Mouse (Mus musculus) ES-Bruce4 (cell line): ENCODE measurements around the gene Herc3. TPM values are rescaled to one million over a fixed set of nuclear protein-coding genes. Genes with fewer than 3 reads are reported as not detected.

Experiments used
- H3K27ac ChIP-seq: 2 replicates; pipeline ENCODE4 v1.5.1; 2012; ENCODE audit warnings: low read length, inconsistent platforms; ENCODE audit not compliant: insufficient read depth
- H3K27me3 ChIP-seq: 2 replicates; pipeline ENCODE4 v1.6.1; 2012; ENCODE audit warnings: mild to moderate bottlenecking, low read length, inconsistent platforms; ENCODE audit not compliant: control insufficient read depth, poor library complexity, insufficient read depth, severe bottlenecking
- H3K36me3 ChIP-seq: 2 replicates; pipeline ENCODE4 v1.6.1; 2012; ENCODE audit warnings: inconsistent platforms, mild to moderate bottlenecking, low read length, moderate library complexity; ENCODE audit not compliant: control insufficient read depth, poor library complexity, insufficient read depth, severe bottlenecking
- H3K4me1 ChIP-seq: one replicate; pipeline ENCODE4 v1.8.1; 2011; ENCODE audit warnings: low read length; ENCODE audit not compliant: control insufficient read depth, insufficient read depth
- H3K4me3 ChIP-seq: 2 replicates; pipeline ENCODE4 v1.5.1; 2011; ENCODE audit warnings: low read depth, mild to moderate bottlenecking, low read length
- H3K9ac ChIP-seq: 2 replicates; pipeline ENCODE4 v1.6.1; 2012; ENCODE audit warnings: low read depth, mild to moderate bottlenecking, inconsistent platforms; ENCODE audit not compliant: poor library complexity, severe bottlenecking
- H3K9me3 ChIP-seq: replicated peaks from 2 replicates; pipeline ENCODE4 v1.6.1; 2012; ENCODE audit warnings: mild to moderate bottlenecking, low read length, inconsistent platforms; ENCODE audit not compliant: control insufficient read depth, poor library complexity, insufficient read depth, severe bottlenecking
- CTCF ChIP-seq: IDR thresholded peaks from one replicate; pipeline ENCODE4 v1.8.1; 2011; ENCODE audit warnings: low read depth, low read length
- EP300 ChIP-seq: IDR thresholded peaks from 2 replicates; pipeline ENCODE4 v1.6.1; 2011; ENCODE audit warnings: low read depth, low read length; ENCODE audit not compliant: insufficient read depth
- POLR2A ChIP-seq: IDR thresholded peaks from one replicate; pipeline ENCODE4 v1.8.1; 2011; ENCODE audit warnings: low read length; ENCODE audit not compliant: insufficient read depth
- polyA plus RNA-seq: library from polyadenylated mRNA; stranded (reverse); fragments of >200 nt; gene quantifications from 2 replicates; pipeline ENCODE4 v1.2.4, GENCODE M21; 2011; ENCODE audit warnings: low read depth; ENCODE audit not compliant: missing spikeins, insufficient read depth, insufficient read length

The Herc3 gene
- polyA plus RNA-seq, 1 experiment, result 34.5 TPM

- Histone ChIP-seq H3K9me3 (peaks cover 8% of the 10 kb centered on the region), H3K36me3 (no peaks in the 10 kb centered on the region), H3K9ac (no peak overlapping the region), H3K4me1 (no peaks in the 10 kb centered on the region), H3K27ac (no peak overlapping the region), H3K27me3 (no peaks in the 10 kb centered on the region), H3K4me3 (no peak overlapping the region)
- TF ChIP-seq POLR2A (no peak), CTCF (no peak), EP300 (no peak)
Measured at GRCm38 (mm10) chr6:58912842-58913241, 81.6 kb downstream of the Herc3 start.

GRCm38 (mm10) chr6:58913551-58913950 lies 82.3 kb downstream of the Herc3 start:
- Histone ChIP-seq H3K9me3 (peaks cover 4% of the 10 kb centered on the region; the same call in 1 of the 2 replicates), H3K27me3 (no peaks in the 10 kb centered on the region), H3K4me3 (no peak overlapping the region), H3K27ac (no peak overlapping the region), H3K4me1 (no peaks in the 10 kb centered on the region), H3K36me3 (no peaks in the 10 kb centered on the region), H3K9ac (no peak overlapping the region)
- TF ChIP-seq POLR2A, result no peak
- no peak for TF ChIP-seq CTCF

GRCm38 (mm10) chr6:58913971-58914370 lies 82.7 kb downstream of the Herc3 start:
- Histone ChIP-seq H3K4me3 (no peak overlapping the region), H3K36me3 (no peaks in the 10 kb centered on the region), H3K9ac (no peak overlapping the region), H3K4me1 (no peaks in the 10 kb centered on the region), H3K27ac (no peak overlapping the region), H3K27me3 (no peaks in the 10 kb centered on the region), H3K9me3 (no peaks in the 10 kb centered on the region; the same call in 1 of the 2 replicates)
- TF ChIP-seq EP300 (no peak), POLR2A (no peak), CTCF (no peak)

- no peaks in the 10 kb centered on the region for H3K4me1 ChIP-seq
- no peak overlapping the region for H3K27ac ChIP-seq
- no peak overlapping the region for H3K4me3 ChIP-seq
- H3K36me3 ChIP-seq, result no peaks in the 10 kb centered on the region
- no peaks in the 10 kb centered on the region for H3K27me3 ChIP-seq
- no peaks in the 10 kb centered on the region for H3K9me3 ChIP-seq
- no peak overlapping the region for H3K9ac ChIP-seq
- no peak for TF ChIP-seq CTCF
- TF ChIP-seq POLR2A, result no peak
- no peak for TF ChIP-seq EP300
Measured at GRCm38 (mm10) chr6:58916498-58916897, 85.2 kb downstream of the Herc3 start.

- Histone ChIP-seq H3K9me3 (no peaks in the 10 kb centered on the region), H3K36me3 (no peaks in the 10 kb centered on the region), H3K27me3 (no peaks in the 10 kb centered on the region), H3K9ac (no peak overlapping the region), H3K4me1 (no peaks in the 10 kb centered on the region), H3K4me3 (no peak overlapping the region), H3K27ac (no peak overlapping the region)
- TF ChIP-seq POLR2A (no peak), CTCF (no peak), EP300 (no peak)
Measured at GRCm38 (mm10) chr6:58920735-58921134, 89.5 kb downstream of the Herc3 start.

- Histone ChIP-seq H3K27ac (no peak overlapping the region), H3K36me3 (no peaks in the 10 kb centered on the region), H3K4me1 (no peaks in the 10 kb centered on the region), H3K4me3 (no peak overlapping the region), H3K27me3 (no peaks in the 10 kb centered on the region), H3K9me3 (no peaks in the 10 kb centered on the region), H3K9ac (no peak overlapping the region)
- TF ChIP-seq POLR2A (no peak), EP300 (no peak), CTCF (no peak)
Measured at GRCm38 (mm10) chr6:58921623-58922022, 90.4 kb downstream of the Herc3 start.
